Mouse (Mus musculus) liver, postnatal 0 days (tissue): ENCODE measurements around the gene Golga4.

Experiments
- CTCF ChIP-seq: sonication (generic); IDR thresholded peaks from 2 replicates; pipeline ENCODE4 v1.5.1; 2016; ENCODE audit warnings: antibody characterized with exemption, low read depth
- EP300 ChIP-seq: IDR thresholded peaks from 2 replicates; pipeline ENCODE4 v1.6.1; 2016; ENCODE audit warnings: antibody characterized with exemption, low read depth, mild to moderate bottlenecking

DNA sequence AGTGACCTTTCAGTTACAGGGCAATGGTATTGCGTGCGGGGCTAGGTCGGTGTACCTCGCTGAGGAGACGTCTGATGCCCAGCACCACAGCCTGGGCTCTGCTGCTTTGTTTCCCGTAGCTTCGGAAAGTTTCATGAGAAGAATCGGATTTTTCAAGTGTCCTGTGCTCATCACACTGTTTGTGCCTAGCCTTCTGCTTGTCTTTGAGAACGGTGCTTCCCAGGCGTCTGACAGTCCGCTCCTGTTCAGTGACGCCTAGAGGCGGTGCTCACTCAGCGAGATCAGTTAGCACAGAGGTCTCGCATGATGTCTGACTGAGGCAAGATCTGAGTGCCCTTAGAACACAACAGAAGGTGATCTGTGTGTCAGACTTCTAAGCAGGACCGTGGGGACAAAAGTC is 58.6 kb downstream of the Golga4 start:
- TF ChIP-seq CTCF = no peak
- TF ChIP-seq EP300 = no peak
